Mouse (Mus musculus): ENCODE measurements at regions not wholly inside any gene's neighbourhood (a gene's known extent, or its start where the extent isn't known, plus 50 kb on each side); places are given as distances from the start of the nearest gene placed in this dataset.

DNA sequence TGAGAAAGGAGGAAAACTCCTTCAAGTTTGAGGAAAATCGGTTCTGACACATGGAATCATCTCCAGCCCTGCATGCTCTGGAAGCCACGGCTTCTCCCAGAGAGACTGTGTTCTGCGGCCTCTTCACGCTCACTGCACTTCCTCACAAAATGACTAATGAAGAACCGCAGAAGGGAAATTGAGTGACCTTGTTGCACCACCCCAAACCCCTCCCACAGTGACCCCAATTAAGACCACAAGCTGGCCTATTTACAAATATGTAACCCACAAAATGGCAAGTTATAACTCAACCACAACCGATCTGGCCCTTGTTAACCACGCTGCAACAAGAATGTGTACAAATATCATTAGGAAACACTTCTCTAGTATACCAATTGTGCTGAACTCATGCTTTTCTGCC lies 194.2 kb downstream of the Tm2d1 start:
- no peak for ATAC-seq (ENCODE audit: low FRiP score, low read depth)
- H3K9ac ChIP-seq (replicated peaks), result no peak overlapping the region
- H3K27ac ChIP-seq (replicated peaks), result no peak overlapping the region
- H3K4me3 ChIP-seq, result no peak overlapping the region
- no peak overlapping the region for H3K4me2 ChIP-seq (replicated peaks)
- 78% methylated on average over 7 of the region's 7 CpGs for WGBS
- H3K27me3 ChIP-seq, result no peaks in the 10 kb centered on the region
- no peaks in the 10 kb centered on the region for H3K36me3 ChIP-seq
- no peaks in the 10 kb centered on the region for H3K4me1 ChIP-seq
- H3K9me3 ChIP-seq, result no peaks in the 10 kb centered on the region

DNA sequence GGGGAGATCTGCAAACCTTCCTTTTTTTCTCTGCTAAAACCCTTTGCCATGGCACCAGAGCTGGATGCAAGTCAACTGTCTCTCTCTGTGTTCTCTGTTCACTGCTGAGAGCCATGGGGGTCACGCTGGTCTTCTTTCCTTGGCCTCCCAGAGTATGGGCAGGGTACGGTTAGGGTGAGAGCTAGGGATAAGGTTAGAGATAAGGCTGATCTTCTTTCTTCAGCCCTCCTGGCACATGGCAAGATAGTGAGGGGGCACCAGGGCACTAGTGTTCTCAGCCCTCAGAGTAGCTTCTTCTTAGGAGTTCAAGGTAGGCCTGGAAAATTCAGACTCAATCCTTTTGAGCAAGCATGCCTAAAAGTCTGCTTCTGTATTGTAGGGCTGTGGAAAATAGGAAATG lies 196.1 kb downstream of the Tm2d1 start:
- no peaks in the 10 kb centered on the region for H3K36me3 ChIP-seq
- ATAC-seq (ENCODE audit: low FRiP score, low read depth), result no peak
- no peaks in the 10 kb centered on the region for H3K27me3 ChIP-seq
- no peak overlapping the region for H3K4me2 ChIP-seq (replicated peaks)
- WGBS, result 100% methylated on average over 2 of the region's 2 CpGs
- H3K4me1 ChIP-seq, result 0 out of 2 replicates have a peak, but pooled peaks cover 2% of the 10 kb centered on the region
- H3K9ac ChIP-seq (replicated peaks), result no peak overlapping the region
- H3K9me3 ChIP-seq, result no peaks in the 10 kb centered on the region
- no peak overlapping the region for H3K4me3 ChIP-seq
- no peak overlapping the region for H3K27ac ChIP-seq (replicated peaks)

DNA sequence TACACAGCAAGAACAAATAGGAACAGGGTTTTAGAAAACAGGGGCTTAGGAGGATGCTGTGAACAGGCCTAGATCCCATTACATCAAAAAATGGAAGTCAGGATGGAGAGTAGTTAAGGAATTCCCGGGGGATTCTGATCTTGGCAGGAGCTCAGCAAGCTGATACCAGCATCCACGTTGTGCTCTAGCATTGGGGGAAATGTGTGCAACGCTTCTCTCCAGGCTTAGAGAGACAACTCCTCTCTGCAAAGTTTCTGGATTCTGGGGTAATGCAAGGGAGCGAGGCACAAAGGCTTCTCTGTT lies 201.1 kb downstream of the Tm2d1 start:
- no peaks in the 10 kb centered on the region for H3K36me3 ChIP-seq
- WGBS, result 46% methylated on average over 4 of the region's 4 CpGs

DNA sequence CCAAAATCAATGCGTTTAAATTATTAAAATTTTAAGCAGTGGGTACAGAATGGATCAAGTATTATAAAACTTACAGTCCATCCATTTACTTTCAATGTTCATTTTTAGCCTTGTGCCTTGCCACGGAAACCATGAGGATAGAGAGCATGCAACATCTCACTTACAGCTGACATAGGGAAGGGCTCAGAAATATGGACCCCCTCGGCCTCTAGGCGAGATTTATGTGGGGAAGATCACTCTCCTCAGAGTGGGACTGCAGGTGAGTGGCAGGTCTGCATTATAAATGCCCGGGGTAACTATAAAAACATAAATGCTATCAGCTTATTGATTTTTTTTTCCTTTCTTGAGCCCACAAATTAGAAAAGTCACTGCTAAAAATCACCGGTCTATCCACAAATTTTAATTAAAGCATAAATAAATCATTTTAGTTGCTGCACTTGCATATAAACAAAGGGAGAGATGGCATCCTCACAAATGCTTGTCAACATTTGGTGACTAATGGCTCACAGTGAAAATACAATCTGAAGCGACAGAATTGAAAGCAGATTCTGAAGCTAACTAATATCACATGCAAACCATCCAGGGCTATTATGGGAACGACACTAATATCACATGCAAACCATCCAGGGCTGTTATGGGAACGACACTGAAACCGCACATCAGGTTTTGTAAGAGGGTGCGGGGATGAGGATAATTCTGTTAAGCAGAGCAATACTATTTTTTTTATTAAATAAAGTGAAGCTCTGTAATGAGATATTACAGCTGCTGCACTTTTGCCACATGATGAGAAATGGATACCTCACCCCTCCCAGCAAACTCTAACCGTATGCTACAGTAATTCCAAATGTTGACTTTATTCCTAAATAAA lies 201.7 kb downstream of the Tm2d1 start:
- no peaks in the 10 kb centered on the region for H3K36me3 ChIP-seq
- H3K4me1 ChIP-seq, result peaks cover 10% of the 10 kb centered on the region; the same call in 1 of the 2 replicates
- H3K4me2 ChIP-seq (replicated peaks), result no peak overlapping the region
- no peak overlapping the region for H3K9ac ChIP-seq (replicated peaks)
- H3K27me3 ChIP-seq, result no peaks in the 10 kb centered on the region
- WGBS, result 82% methylated on average over 12 of the region's 12 CpGs
- no peak overlapping the region for H3K27ac ChIP-seq (replicated peaks)
- no peaks in the 10 kb centered on the region for H3K9me3 ChIP-seq
- no peak overlapping the region for H3K4me3 ChIP-seq
- ATAC-seq (ENCODE audit: low FRiP score, low read depth), result no peak

More for the DNA sequence above, 201.1 kb downstream of the Tm2d1 start:
- Histone ChIP-seq H3K27ac (replicated peaks) (no peak overlapping the region), H3K4me3 (no peak overlapping the region), H3K4me1 (peaks cover 10% of the 10 kb centered on the region; the same call in 1 of the 2 replicates), H3K9me3 (no peaks in the 10 kb centered on the region), H3K9ac (replicated peaks) (no peak overlapping the region), H3K27me3 (no peaks in the 10 kb centered on the region), H3K4me2 (replicated peaks) (no peak overlapping the region)
- ATAC-seq (ENCODE audit: low FRiP score, low read depth), result no peak

DNA sequence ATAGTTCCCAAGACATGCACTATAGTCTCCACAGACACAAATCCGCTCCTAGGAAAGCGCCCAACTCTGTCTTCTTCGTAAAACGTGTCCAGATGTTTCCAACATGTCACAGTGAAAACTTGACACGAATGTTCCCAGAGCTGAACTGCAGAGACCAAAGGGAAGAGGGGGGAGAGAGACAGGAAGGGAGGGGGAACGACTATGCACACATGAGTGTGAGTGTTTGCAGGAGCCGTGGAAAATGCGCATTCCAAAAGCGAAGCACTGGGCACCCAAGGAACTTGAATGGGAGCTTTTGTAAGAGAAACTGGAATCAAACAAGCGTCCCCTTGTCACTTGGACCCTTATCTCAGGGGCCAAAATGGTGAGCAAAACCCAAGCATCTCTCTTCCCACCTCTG lies 202.8 kb downstream of the Tm2d1 start:
- Histone ChIP-seq H3K9ac (replicated peaks) (no peak overlapping the region), H3K4me3 (no peak overlapping the region), H3K9me3 (no peaks in the 10 kb centered on the region), H3K4me1 (peaks cover 10% of the 10 kb centered on the region; the same call in 1 of the 2 replicates), H3K4me2 (replicated peaks) (no peak overlapping the region), H3K36me3 (no peaks in the 10 kb centered on the region), H3K27me3 (no peaks in the 10 kb centered on the region), H3K27ac (replicated peaks) (no peak overlapping the region)
- ATAC-seq (ENCODE audit: low FRiP score, low read depth), result no peak
- 48% methylated on average over 10 of the region's 10 CpGs for WGBS

Measured in midbrain, embryonic 12.5 days (tissue).